Mouse (Mus musculus): ENCODE measurements around the gene Pnn. TPM values are rescaled to one million over a fixed set of nuclear protein-coding genes. Genes with fewer than 3 reads are reported as not detected.

Pnn gene
- 76.5 and 89.5 TPM in 2 replicates for polyA plus RNA-seq (2016; fragmentation: Nextera tagmentation; extraction: Ambion mirVana)

- peak; percentile 99 for DNase-seq (ENCODE audit: low spot score)
- peak within 1 kb of the TSS; percentile 100 for H3K27ac ChIP-seq
- H3K4me1 ChIP-seq: peaks cover 10% of the 10 kb centered on the region; the same call in 1 of the 2 replicates
- WGBS: under 1% methylated on average over 43 of the region's 43 CpGs
- H3K36me3 ChIP-seq: peaks cover 37% of the 10 kb centered on the region
- H3K4me3 ChIP-seq: peak within 1 kb of the TSS; percentile 99
- no peaks in the 10 kb centered on the region for H3K9me3 ChIP-seq
- H3K27me3 ChIP-seq (ENCODE audit: insufficient read depth, poor library complexity, severe bottlenecking): 0 out of 2 replicates have a peak, but pooled peaks cover 4% of the 10 kb centered on the region
These were observed at the start of gene Pnn for GRCm38 (mm10) chr12:59066448-59067077. Gene Pnn (plus strand): TSS chr12:59066884.

- no peaks in the 10 kb centered on the region for H3K27me3 ChIP-seq (ENCODE audit: insufficient read depth, poor library complexity, severe bottlenecking)
- no peak for DNase-seq (ENCODE audit: low spot score)
- peaks cover 63% of the 10 kb centered on the region for H3K36me3 ChIP-seq
- WGBS: 89% methylated on average over 8 of the region's 8 CpGs
- H3K9me3 ChIP-seq: no peaks in the 10 kb centered on the region
- H3K27ac ChIP-seq: no peak overlapping the region
- no peaks in the 10 kb centered on the region; the same call in 1 of the 2 replicates for H3K4me1 ChIP-seq
- H3K4me3 ChIP-seq: no peak overlapping the region
These were observed 48.7 kb upstream of the Pnn start for GRCm38 (mm10) chr12:59017970-59018369.

GRCm38 (mm10) chr12:59019891-59020290, 46.8 kb upstream of the Pnn start:
- H3K27ac ChIP-seq: no peak overlapping the region
- H3K27me3 ChIP-seq (ENCODE audit: insufficient read depth, poor library complexity, severe bottlenecking): no peaks in the 10 kb centered on the region
- no peaks in the 10 kb centered on the region for H3K9me3 ChIP-seq
- 88% methylated on average over 2 of the region's 2 CpGs for WGBS
- no peaks in the 10 kb centered on the region for H3K4me1 ChIP-seq
- peaks cover 79% of the 10 kb centered on the region for H3K36me3 ChIP-seq
- no peak for DNase-seq (ENCODE audit: low spot score)
- no peak overlapping the region for H3K4me3 ChIP-seq

GRCm38 (mm10) chr12:59021306-59021705, 45.4 kb upstream of the Pnn start:
- no peak overlapping the region for H3K27ac ChIP-seq
- H3K9me3 ChIP-seq: no peaks in the 10 kb centered on the region
- H3K4me3 ChIP-seq: no peak overlapping the region
- no peaks in the 10 kb centered on the region for H3K27me3 ChIP-seq (ENCODE audit: insufficient read depth, poor library complexity, severe bottlenecking)
- H3K4me1 ChIP-seq: no peaks in the 10 kb centered on the region
- no peak for DNase-seq (ENCODE audit: low spot score)
- peaks cover 81% of the 10 kb centered on the region for H3K36me3 ChIP-seq
- WGBS: 88% methylated on average over 4 of the region's 4 CpGs

- Histone ChIP-seq H3K27ac (no peak overlapping the region), H3K9me3 (no peaks in the 10 kb centered on the region), H3K4me1 (no peaks in the 10 kb centered on the region), H3K36me3 (peaks cover 17% of the 10 kb centered on the region), H3K4me3 (no peak overlapping the region), H3K27me3 (ENCODE audit: insufficient read depth, poor library complexity, severe bottlenecking) (no peaks in the 10 kb centered on the region)
- 61% methylated on average over 5 of the region's 5 CpGs for WGBS
- no peak for DNase-seq (ENCODE audit: low spot score)
These were observed 34.6 kb upstream of the Pnn start for GRCm38 (mm10) chr12:59032101-59032500.

- DNase-seq (ENCODE audit: low spot score): no peak
- WGBS: 60% methylated on average over 10 of the region's 10 CpGs
- Histone ChIP-seq H3K36me3 (peaks cover 22% of the 10 kb centered on the region), H3K4me3 (peak overlapping the region; percentile 46), H3K9me3 (no peaks in the 10 kb centered on the region), H3K27ac (peak overlapping the region; percentile 93; the same call in 1 of the 2 replicates), H3K27me3 (ENCODE audit: insufficient read depth, poor library complexity, severe bottlenecking) (no peaks in the 10 kb centered on the region), H3K4me1 (no peaks in the 10 kb centered on the region)
These were observed 27.3 kb upstream of the Pnn start for GRCm38 (mm10) chr12:59039162-59039970.

GRCm38 (mm10) chr12:59039971-59040844, 26.5 kb upstream of the Pnn start:
- H3K27ac ChIP-seq: peak overlapping the region; percentile 93
- no peaks in the 10 kb centered on the region for H3K9me3 ChIP-seq
- H3K27me3 ChIP-seq (ENCODE audit: insufficient read depth, poor library complexity, severe bottlenecking): no peaks in the 10 kb centered on the region
- peak; percentile 89 for DNase-seq (ENCODE audit: low spot score)
- H3K36me3 ChIP-seq: peaks cover 31% of the 10 kb centered on the region
- H3K4me1 ChIP-seq: no peaks in the 10 kb centered on the region
- peak overlapping the region; percentile 46 for H3K4me3 ChIP-seq
- under 1% methylated on average over 23 of the region's 23 CpGs for WGBS

- H3K27me3 ChIP-seq (ENCODE audit: insufficient read depth, poor library complexity, severe bottlenecking): no peaks in the 10 kb centered on the region
- no peak overlapping the region for H3K27ac ChIP-seq
- no peak for DNase-seq (ENCODE audit: low spot score)
- H3K36me3 ChIP-seq: peaks cover 37% of the 10 kb centered on the region
- H3K4me1 ChIP-seq: no peaks in the 10 kb centered on the region
- 36% methylated on average over 7 of the region's 7 CpGs for WGBS
- H3K9me3 ChIP-seq: no peaks in the 10 kb centered on the region
- no peak overlapping the region for H3K4me3 ChIP-seq
These were observed 25.8 kb upstream of the Pnn start for GRCm38 (mm10) chr12:59040851-59041250.

- peaks cover 58% of the 10 kb centered on the region for H3K36me3 ChIP-seq
- 88% methylated on average over 3 of the region's 3 CpGs for WGBS
- no peak overlapping the region for H3K4me3 ChIP-seq
- no peak for DNase-seq (ENCODE audit: low spot score)
- H3K4me1 ChIP-seq: no peaks in the 10 kb centered on the region
- H3K27me3 ChIP-seq (ENCODE audit: insufficient read depth, poor library complexity, severe bottlenecking): no peaks in the 10 kb centered on the region
- H3K27ac ChIP-seq: no peak overlapping the region
- no peaks in the 10 kb centered on the region for H3K9me3 ChIP-seq
These were observed 14.2 kb upstream of the Pnn start for GRCm38 (mm10) chr12:59052470-59052869.

GRCm38 (mm10) chr12:59053166-59053565, 13.5 kb upstream of the Pnn start:
- Histone ChIP-seq H3K27me3 (ENCODE audit: insufficient read depth, poor library complexity, severe bottlenecking) (no peaks in the 10 kb centered on the region), H3K36me3 (peaks cover 56% of the 10 kb centered on the region), H3K27ac (no peak overlapping the region), H3K4me3 (no peak overlapping the region), H3K9me3 (no peaks in the 10 kb centered on the region), H3K4me1 (no peaks in the 10 kb centered on the region)
- DNase-seq (ENCODE audit: low spot score): no peak
- WGBS: 76% methylated on average over 5 of the region's 5 CpGs

GRCm38 (mm10) chr12:59053976-59054375, 12.7 kb upstream of the Pnn start:
- no peaks in the 10 kb centered on the region for H3K9me3 ChIP-seq
- no peaks in the 10 kb centered on the region for H3K27me3 ChIP-seq (ENCODE audit: insufficient read depth, poor library complexity, severe bottlenecking)
- H3K27ac ChIP-seq: no peak overlapping the region
- DNase-seq (ENCODE audit: low spot score): no peak
- H3K36me3 ChIP-seq: peaks cover 53% of the 10 kb centered on the region
- no peaks in the 10 kb centered on the region for H3K4me1 ChIP-seq
- H3K4me3 ChIP-seq: no peak overlapping the region

GRCm38 (mm10) chr12:59055196-59055850, 11.4 kb upstream of the Pnn start:
- WGBS: 67% methylated on average over 4 of the region's 4 CpGs
- no peak overlapping the region for H3K4me3 ChIP-seq
- no peaks in the 10 kb centered on the region for H3K9me3 ChIP-seq
- DNase-seq (ENCODE audit: low spot score): no peak
- H3K4me1 ChIP-seq: peaks cover 3% of the 10 kb centered on the region; the same call in 1 of the 2 replicates
- no peak overlapping the region for H3K27ac ChIP-seq
- H3K36me3 ChIP-seq: peaks cover 48% of the 10 kb centered on the region
- H3K27me3 ChIP-seq (ENCODE audit: insufficient read depth, poor library complexity, severe bottlenecking): no peaks in the 10 kb centered on the region

Data from heart, embryonic 10.5 days (tissue).